Mouse (Mus musculus) neural tube, embryonic 11.5 days (tissue): ENCODE results near the gene Slc25a5. TPM values are rescaled to one million over a fixed set of nuclear protein-coding genes. Genes with fewer than 3 reads are reported as not detected.

Experiments
- ATAC-seq: fragments of 200-750 bp; cut with Nextera tagmentation; 2 replicates; pipeline ENCODE4 v1.8.0; 2017; ENCODE audit warnings: moderate number of reproducible peaks, mild to moderate bottlenecking, moderate TSS enrichment, moderate library complexity; ENCODE audit not compliant: insufficient read depth, low FRiP score, low TSS enrichment
- DNase-seq: peaks from one replicate; pipeline ENCODE4 v3.0.0-alpha.2; 2015; ENCODE audit warnings: low spot score
- H3K27ac ChIP-seq: fragments of 300-500 bp; sonication (generic); 2 replicates; pipeline ENCODE4 v1.5.1; 2014; ENCODE audit warnings: low read depth, mild to moderate bottlenecking, low read length
- H3K27me3 ChIP-seq: fragments of 300-500 bp; sonication (generic); 2 replicates; pipeline ENCODE4 v1.6.1; 2014; ENCODE audit warnings: mild to moderate bottlenecking, low read length, mixed read lengths; ENCODE audit not compliant: control insufficient read depth, insufficient read depth
- H3K36me3 ChIP-seq: fragments of 300-500 bp; sonication (generic); 2 replicates; pipeline ENCODE4 v1.6.1; 2014; ENCODE audit warnings: mild to moderate bottlenecking, low read length, moderate library complexity, mixed read lengths; ENCODE audit not compliant: control insufficient read depth, insufficient read depth
- H3K4me1 ChIP-seq: fragments of 300-500 bp; sonication (generic); 2 replicates; pipeline ENCODE4 v1.6.1; 2014; ENCODE audit warnings: low read length, mixed read lengths; ENCODE audit not compliant: control insufficient read depth, insufficient read depth
- H3K4me2 ChIP-seq: fragments of 300-500 bp; sonication (generic); 2 replicates; pipeline ENCODE4 v1.6.1; 2014; ENCODE audit warnings: low read depth, mild to moderate bottlenecking, moderate library complexity
- H3K4me3 ChIP-seq: fragments of 300-500 bp; sonication (generic); 2 replicates; pipeline ENCODE4 v1.5.1; 2014; ENCODE audit warnings: low read depth, low read length
- H3K9ac ChIP-seq: fragments of 300-500 bp; sonication (generic); 2 replicates; pipeline ENCODE4 v1.6.1; 2014; ENCODE audit warnings: mild to moderate bottlenecking, low read length
- H3K9me3 ChIP-seq: fragments of 300-500 bp; sonication (generic); 2 replicates; pipeline ENCODE4 v1.6.1; 2016; ENCODE audit warnings: low read length; ENCODE audit not compliant: control insufficient read depth
- WGBS: fragments of 180-500 bp; shearing (Covaris S2); extraction: QIAGEN DNeasy Blood & Tissue Kit; methylation state at CpG from one replicate; pipeline ENCODE4 v1.1.7; 2014; 5-methylcytosine and 5-hydroxymethylcytosine counted together
- polyA plus RNA-seq: library from polyadenylated mRNA; unstranded; fragments of >200 nt; fragmentation: Nextera tagmentation; extraction: Ambion mirVana; gene quantifications from 2 replicates; pipeline ENCODE4 v1.2.1, GENCODE M21; 2014

Slc25a5 gene
- 804 and 829 TPM in 2 replicates for polyA plus RNA-seq

GRCm38 (mm10) chrX:36795424-36796162, at the start of gene Slc25a5:
Gene Slc25a5 (plus strand): TSS chrX:36795651.
- no peaks in the 10 kb centered on the region for H3K4me1 ChIP-seq
- H3K4me2 ChIP-seq: peak within 1 kb of the TSS; percentile 48
- no peaks in the 10 kb centered on the region for H3K36me3 ChIP-seq
- peak within 1 kb of the TSS; percentile 81 for H3K9ac ChIP-seq
- WGBS: 19% methylated on average over 40 of the region's 41 CpGs
- H3K9me3 ChIP-seq: no peaks in the 10 kb centered on the region
- peak; percentile 86 for DNase-seq
- ATAC-seq: peak; percentile 95
- H3K27me3 ChIP-seq: no peaks in the 10 kb centered on the region
- H3K4me3 ChIP-seq: peak within 1 kb of the TSS; percentile 64
- peak within 1 kb of the TSS; percentile 70 for H3K27ac ChIP-seq

- ATAC-seq (no peak), DNase-seq (no peak)
Measured at GRCm38 (mm10) chrX:36746789-36747188, 48.7 kb upstream of the Slc25a5 start.

GRCm38 (mm10) chrX:36748573-36748972, 46.9 kb upstream of the Slc25a5 start:
- Histone ChIP-seq H3K4me2 (no peak overlapping the region), H3K4me1 (no peaks in the 10 kb centered on the region), H3K27ac (no peak overlapping the region), H3K36me3 (no peaks in the 10 kb centered on the region), H3K27me3 (no peaks in the 10 kb centered on the region), H3K9me3 (no peaks in the 10 kb centered on the region), H3K9ac (no peak overlapping the region), H3K4me3 (no peak overlapping the region)
- ATAC-seq: no peak
- 44% methylated on average over 3 of the region's 3 CpGs for WGBS
- no peak for DNase-seq

More at GRCm38 (mm10) chrX:36746789-36747188, 48.7 kb upstream of the Slc25a5 start:
- Histone ChIP-seq H3K4me1 (no peaks in the 10 kb centered on the region), H3K27me3 (no peaks in the 10 kb centered on the region), H3K9ac (no peak overlapping the region), H3K9me3 (no peaks in the 10 kb centered on the region), H3K4me2 (no peak overlapping the region), H3K27ac (no peak overlapping the region), H3K36me3 (no peaks in the 10 kb centered on the region), H3K4me3 (no peak overlapping the region)
- WGBS: 91% methylated on average over 8 of the region's 8 CpGs

- Histone ChIP-seq H3K4me2 (no peak overlapping the region), H3K4me1 (no peaks in the 10 kb centered on the region), H3K36me3 (no peaks in the 10 kb centered on the region), H3K9me3 (no peaks in the 10 kb centered on the region), H3K4me3 (no peak overlapping the region), H3K9ac (no peak overlapping the region), H3K27me3 (no peaks in the 10 kb centered on the region), H3K27ac (no peak overlapping the region)
- DNase-seq (no peak), ATAC-seq (no peak)
- WGBS: 82% methylated on average over 6 of the region's 6 CpGs
Measured at GRCm38 (mm10) chrX:36749281-36749785, 46.1 kb upstream of the Slc25a5 start.

GRCm38 (mm10) chrX:36750591-36750990, 44.9 kb upstream of the Slc25a5 start:
- WGBS: 84% methylated on average over 1 of the region's 1 CpGs
- Histone ChIP-seq H3K27me3 (no peaks in the 10 kb centered on the region), H3K4me3 (no peak overlapping the region), H3K27ac (no peak overlapping the region), H3K9ac (no peak overlapping the region), H3K4me2 (no peak overlapping the region), H3K36me3 (no peaks in the 10 kb centered on the region), H3K9me3 (no peaks in the 10 kb centered on the region), H3K4me1 (no peaks in the 10 kb centered on the region)
- DNase-seq (no peak), ATAC-seq (no peak)

GRCm38 (mm10) chrX:36752586-36752985, 42.9 kb upstream of the Slc25a5 start:
- DNase-seq: no peak
- no peak overlapping the region for H3K4me3 ChIP-seq
- WGBS: 86% methylated on average over 3 of the region's 3 CpGs

GRCm38 (mm10) chrX:36757796-36758472, 37.5 kb upstream of the Slc25a5 start:
- ATAC-seq: no peak
- DNase-seq: no peak
- no peak overlapping the region for H3K9ac ChIP-seq
- H3K9me3 ChIP-seq: no peaks in the 10 kb centered on the region
- H3K4me2 ChIP-seq: no peak overlapping the region
- no peak overlapping the region for H3K4me3 ChIP-seq
- no peak overlapping the region for H3K27ac ChIP-seq
- 68% methylated on average over 7 of the region's 7 CpGs for WGBS
- no peaks in the 10 kb centered on the region for H3K36me3 ChIP-seq
- no peaks in the 10 kb centered on the region for H3K27me3 ChIP-seq
- H3K4me1 ChIP-seq: no peaks in the 10 kb centered on the region

More at GRCm38 (mm10) chrX:36752586-36752985, 42.9 kb upstream of the Slc25a5 start:
- H3K27ac ChIP-seq: no peak overlapping the region
- no peak overlapping the region for H3K4me2 ChIP-seq
- no peaks in the 10 kb centered on the region for H3K4me1 ChIP-seq
- H3K9ac ChIP-seq: no peak overlapping the region
- H3K9me3 ChIP-seq: no peaks in the 10 kb centered on the region
- H3K36me3 ChIP-seq: no peaks in the 10 kb centered on the region
- ATAC-seq: no peak
- no peaks in the 10 kb centered on the region for H3K27me3 ChIP-seq

GRCm38 (mm10) chrX:36758566-36758965, 36.9 kb upstream of the Slc25a5 start:
- DNase-seq: no peak
- H3K36me3 ChIP-seq: no peaks in the 10 kb centered on the region
- WGBS: 75% methylated on average over 6 of the region's 6 CpGs

More at GRCm38 (mm10) chrX:36758566-36758965, 36.9 kb upstream of the Slc25a5 start:
- ATAC-seq: no peak
- no peak overlapping the region for H3K27ac ChIP-seq
- no peak overlapping the region for H3K4me2 ChIP-seq
- no peak overlapping the region for H3K4me3 ChIP-seq
- no peaks in the 10 kb centered on the region for H3K9me3 ChIP-seq
- H3K9ac ChIP-seq: no peak overlapping the region
- no peaks in the 10 kb centered on the region for H3K4me1 ChIP-seq
- H3K27me3 ChIP-seq: no peaks in the 10 kb centered on the region
